Mouse (Mus musculus) liver, embryonic 14.5 days (tissue): ENCODE data around the gene Cd69.

Experiments used
- CTCF ChIP-seq: IDR thresholded peaks from 2 replicates; pipeline ENCODE4 v1.5.1; 2016; ENCODE audit warnings: antibody characterized with exemption, low read depth, control low read depth
- EP300 ChIP-seq: IDR thresholded peaks from 2 replicates; pipeline ENCODE4 v1.6.1; 2016; ENCODE audit warnings: antibody characterized with exemption, low read depth

- TF ChIP-seq EP300 (no peak), CTCF (no peak)
Observed at GRCm38 (mm10) chr6:129239564-129240248, 35.5 kb downstream of the Cd69 start.
